Comparison of ENCODE assay signal across 9 mouse cellular contexts in the genomic region with DNA sequence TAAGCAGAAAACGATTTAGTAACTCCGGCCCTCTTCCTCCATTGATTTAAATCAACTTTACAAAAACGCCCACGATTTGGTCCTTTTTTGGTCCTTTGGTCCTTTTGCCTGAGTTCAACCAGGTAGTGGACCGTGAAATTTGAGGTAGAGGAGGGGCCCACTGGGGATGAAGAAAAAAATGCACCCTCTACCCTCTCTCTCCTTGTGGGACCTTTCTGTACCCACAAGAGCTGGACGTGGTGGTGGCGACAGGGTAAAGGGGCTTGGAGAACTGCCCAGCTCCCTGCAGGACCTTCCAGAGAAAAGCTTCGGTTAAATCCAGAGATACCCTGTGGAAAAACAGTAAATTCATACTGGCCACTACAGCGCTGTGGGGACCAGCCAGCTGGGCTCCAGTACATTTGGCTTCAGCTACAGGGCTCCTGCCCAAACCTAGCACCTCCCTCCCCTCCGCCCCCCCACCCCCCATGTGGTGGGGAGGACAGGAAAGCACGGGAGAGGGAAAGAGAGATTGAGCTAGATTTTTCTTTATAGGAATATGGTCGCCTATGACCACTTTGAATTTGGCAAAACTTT. TPM values are rescaled to one million over a fixed set of nuclear protein-coding genes. Genes with fewer than 3 reads are reported as not detected.
DNase-seq lines count a peak whose midpoint lies in the region; ATAC-seq and TF ChIP-seq lines count a peak whose summit lies in the region.
"Had no signal": no experiment of that assay in that cellular context is flagged by ENCODE, and none has a peak within 500 bp of the region (broad histone marks: within the 10 kb centered on the region; RNA-seq: fewer than 3 reads in every experiment).

No protein-coding gene starts in this region.

- no peak for DNase-seq in layer of hippocampus, adult 2 months (ENCODE audit: low spot score in 2 of 2)
- DNase-seq in layer of hippocampus, adult 11-12 months (ENCODE audit: low spot score): no peak
- no peak for DNase-seq in heart, postnatal 0 days (ENCODE audit: low spot score)
- DNase-seq in spleen, adult 12 weeks (ENCODE audit: low spot score): no peak
- no peak for DNase-seq in thymus, postnatal 10 days (ENCODE audit: low spot score in 2 of 2)

- peak overlapping the region; percentile 96 for H3K4me2 ChIP-seq in heart, postnatal 0 days (ENCODE audit: low read depth, low read length)
- H3K4me2 ChIP-seq in midbrain, embryonic 15.5 days: peak overlapping the region; percentile 63; the same call in 1 of the 2 replicates

- ATAC-seq in heart, postnatal 0 days (ENCODE audit: insufficient read depth, low read depth): no peak
- ATAC-seq in midbrain, embryonic 15.5 days (replicated peaks): no peak

- no peaks in the 10 kb centered on the region for H3K9me3 ChIP-seq in heart, postnatal 0 days (replicated peaks; ENCODE audit: control insufficient read depth, low read length)
- H3K9me3 ChIP-seq in midbrain, embryonic 15.5 days: no peaks in the 10 kb centered on the region
- H3K9me3 ChIP-seq: embryonic facial prominence, embryonic 12.5 days had no signal

- H3K36me3 ChIP-seq in heart, postnatal 0 days (replicated peaks; ENCODE audit: control insufficient read depth, insufficient read depth, low read length): no peaks in the 10 kb centered on the region
- H3K36me3 ChIP-seq in midbrain, embryonic 15.5 days (replicated peaks): no peaks in the 10 kb centered on the region
- H3K36me3 ChIP-seq: embryonic facial prominence, embryonic 12.5 days had no signal

- 0 out of 2 replicates have a peak, but pooled peaks have one; percentile 6 for TF ChIP-seq CTCF in layer of hippocampus, adult 2 months (conservative IDR thresholded peaks at IDR 0.05)
- TF ChIP-seq CTCF in embryonic fibroblast, embryonic 13.5 days (IDR thresholded peaks at IDR 0.05; ENCODE audit: borderline replicate concordance, insufficient read depth, low read length): no peak
- no peak for TF ChIP-seq CTCF in heart, postnatal 0 days (IDR thresholded peaks at IDR 0.05; ENCODE audit: low read depth)

- WGBS in heart, postnatal 0 days: 17% methylated on average over 12 of the region's 12 CpGs
- WGBS in midbrain, embryonic 15.5 days: 30% methylated on average over 12 of the region's 12 CpGs

- H3K27me3 ChIP-seq in heart, postnatal 0 days (ENCODE audit: control insufficient read depth, insufficient read depth, low read length): peaks cover 9% of the 10 kb centered on the region; the same call in 1 of the 2 replicates
- H3K27me3 ChIP-seq in midbrain, embryonic 15.5 days (replicated peaks): peaks cover 63% of the 10 kb centered on the region

- H3K4me3 ChIP-seq in layer of hippocampus, adult 2 months: peak overlapping the region; percentile 70
- H3K4me3 ChIP-seq in embryonic fibroblast, embryonic 13.5 days (ENCODE audit: insufficient read depth, low read length): peak overlapping the region; percentile 59
- H3K4me3 ChIP-seq in heart, postnatal 0 days (ENCODE audit: low read depth, low read length): peak overlapping the region; percentile 53
- no peak overlapping the region for H3K4me3 ChIP-seq in midbrain, embryonic 15.5 days

- H3K27ac ChIP-seq in layer of hippocampus, adult 2 months: peak overlapping the region; percentile 91
- H3K27ac ChIP-seq in embryonic fibroblast, embryonic 13.5 days (ENCODE audit: insufficient read depth, low read length): no peak overlapping the region
- peak overlapping the region; percentile 69; the same call in 1 of the 2 replicates for H3K27ac ChIP-seq in heart, postnatal 0 days (ENCODE audit: low read depth)
- no peak overlapping the region for H3K27ac ChIP-seq in midbrain, embryonic 15.5 days
- H3K27ac ChIP-seq: embryonic facial prominence, embryonic 12.5 days; liver, embryonic 14.5 days had no signal

- TF ChIP-seq EP300 in heart, postnatal 0 days (IDR thresholded peaks at IDR 0.05; ENCODE audit: low read depth): no peak

- peak overlapping the region; percentile 70; the same call in 1 of the 2 replicates for H3K9ac ChIP-seq in heart, postnatal 0 days (replicated peaks; ENCODE audit: low read depth, low read length)
- no peak overlapping the region for H3K9ac ChIP-seq in midbrain, embryonic 15.5 days
- H3K9ac ChIP-seq: liver, embryonic 14.5 days had no signal

- H3K4me1 ChIP-seq in embryonic fibroblast, embryonic 13.5 days (ENCODE audit: control insufficient read depth, insufficient read depth, low read length): no peaks in the 10 kb centered on the region; the same call in 1 of the 2 replicates
- H3K4me1 ChIP-seq in heart, postnatal 0 days (ENCODE audit: control insufficient read depth, insufficient read depth): peaks cover 27% of the 10 kb centered on the region
- H3K4me1 ChIP-seq in midbrain, embryonic 15.5 days: peaks cover 18% of the 10 kb centered on the region

- 0 out of 2 replicates have a peak, but pooled peaks have one; percentile 34 for TF ChIP-seq POLR2A in embryonic fibroblast, embryonic 13.5 days (IDR thresholded peaks at IDR 0.05; ENCODE audit: low read depth, low read length)

RNA-seq across cellular contexts. Expression of a gene that starts 1.4 kb away (rescaled TPM):
- total RNA-seq in layer of hippocampus, adult 2 months (2021): 100 to 1,000 TPM; 239 to 255 TPM
- polyA plus RNA-seq in embryonic fibroblast, embryonic 13.5 days (2011; ENCODE audit: insufficient read length, low read depth, missing spikeins): 195 and 242 TPM in 2 replicates
- total RNA-seq in heart, postnatal 0 days (2014; rRNA removed; ENCODE audit: low replicate concordance): 79.7 and 97.9 TPM in 2 replicates
- polyA plus RNA-seq in heart, postnatal 0 days (2015; fragmentation: Nextera tagmentation; extraction: Ambion mirVana): 86.1 and 95.2 TPM in 2 replicates
- polyA plus RNA-seq in midbrain, embryonic 15.5 days (2015; fragmentation: Nextera tagmentation; extraction: Ambion mirVana): 15.4 and 18.7 TPM in 2 replicates

Comparison
In these comparisons a context has a peak if more than half of its experiments do, and no peak if none do; other contexts are left out.
1. H3K27ac ChIP-seq: peak in layer of hippocampus, adult 2 months (single experiment) and heart, postnatal 0 days (single experiment); none in embryonic fibroblast, embryonic 13.5 days (single experiment) and midbrain, embryonic 15.5 days (single experiment).